Mouse (Mus musculus): ENCODE data around the gene Wscd2. TPM values are rescaled to one million over a fixed set of nuclear protein-coding genes. Genes with fewer than 3 reads are reported as not detected.

Wscd2 gene
- polyA plus RNA-seq, 2 experiments, result 0.02 TPM; not detected in 1

DNA sequence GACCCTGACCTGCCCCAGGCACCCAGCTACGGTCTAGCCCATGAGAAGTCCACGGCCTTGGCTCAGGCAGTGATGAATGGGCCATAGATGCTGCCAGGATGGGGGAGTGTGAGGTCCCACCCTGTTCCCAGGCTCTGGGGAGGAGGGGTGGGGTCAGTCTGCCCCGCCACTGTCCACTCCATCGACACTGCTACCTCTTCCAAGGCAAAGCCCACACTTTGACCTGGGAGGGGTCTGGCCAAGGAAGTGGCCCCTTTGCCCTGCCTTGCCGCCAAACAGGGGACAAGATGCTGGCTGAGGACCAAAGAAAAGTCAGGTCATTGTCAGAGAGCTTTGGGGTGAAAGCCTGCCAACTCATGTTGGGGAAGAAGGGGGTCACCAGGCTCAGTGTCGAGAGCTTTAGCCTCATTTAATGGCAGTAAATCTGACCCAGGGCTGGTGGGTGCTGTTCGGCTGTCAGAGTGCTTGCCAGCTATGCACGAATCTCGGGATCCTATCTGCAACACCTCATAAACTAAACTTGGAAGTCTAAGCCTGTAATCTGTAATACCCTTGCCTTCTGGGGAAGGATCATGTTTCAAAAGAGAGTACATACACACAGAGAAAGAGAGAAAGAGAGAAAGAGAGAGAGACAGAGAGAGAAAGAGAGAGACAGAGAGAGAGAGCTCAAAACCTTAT is 143.0 kb downstream of the Wscd2 start:
- H3K9ac ChIP-seq (replicated peaks), result no peak overlapping the region
- H3K36me3 ChIP-seq (replicated peaks; ENCODE audit: control insufficient read depth, insufficient read depth, low read depth), result no peaks in the 10 kb centered on the region
- H3K4me2 ChIP-seq (ENCODE audit: low read depth), result no peak overlapping the region
- no peak overlapping the region for H3K4me3 ChIP-seq (ENCODE audit: insufficient read depth in 1 of 2, low read depth in 2 of 2, low read length in 2 of 2)
- no peaks in the 10 kb centered on the region for H3K27me3 ChIP-seq (ENCODE audit: control insufficient read depth, insufficient read depth, low read length)
- no peaks in the 10 kb centered on the region for H3K4me1 ChIP-seq (replicated peaks; ENCODE audit: control insufficient read depth in 2 of 2, insufficient read depth in 2 of 2, low read length in 1 of 2)
- H3K9me3 ChIP-seq (ENCODE audit: control insufficient read depth, low read length), result no peaks in the 10 kb centered on the region
- no peak for TF ChIP-seq CTCF (IDR thresholded peaks at IDR 0.05; ENCODE audit: low read depth)
- no peak for TF ChIP-seq EP300 (IDR thresholded peaks at IDR 0.05; ENCODE audit: low read depth)
- DNase-seq (ENCODE audit: low read depth in 3 of 3, low spot score in 3 of 3), result no peak
- no peak overlapping the region for H3K27ac ChIP-seq
- 40% methylated on average over 9 of the region's 9 CpGs for WGBS (ENCODE audit: insufficient replicate concordance)
- no peak for ATAC-seq (ENCODE audit: insufficient read depth)

- H3K9ac ChIP-seq (replicated peaks), result no peak overlapping the region
- no peaks in the 10 kb centered on the region for H3K36me3 ChIP-seq (replicated peaks; ENCODE audit: control insufficient read depth, insufficient read depth, low read depth)
- no peak overlapping the region for H3K4me3 ChIP-seq (ENCODE audit: insufficient read depth in 1 of 2, low read depth in 2 of 2, low read length in 2 of 2)
- no peaks in the 10 kb centered on the region for H3K9me3 ChIP-seq (ENCODE audit: control insufficient read depth, low read length)
- TF ChIP-seq CTCF (IDR thresholded peaks at IDR 0.05; ENCODE audit: low read depth) (no peak), EP300 (IDR thresholded peaks at IDR 0.05; ENCODE audit: low read depth) (no peak)
- H3K4me2 ChIP-seq (ENCODE audit: low read depth), result no peak overlapping the region
- no peak overlapping the region for H3K27ac ChIP-seq
- no peak for ATAC-seq (ENCODE audit: insufficient read depth)
- DNase-seq (ENCODE audit: low read depth in 3 of 3, low spot score in 3 of 3), result no peak
- no peaks in the 10 kb centered on the region for H3K27me3 ChIP-seq (ENCODE audit: control insufficient read depth, insufficient read depth, low read length)
- 32% methylated on average over 13 of the region's 13 CpGs for WGBS (ENCODE audit: insufficient replicate concordance)
- H3K4me1 ChIP-seq (replicated peaks; ENCODE audit: control insufficient read depth in 2 of 2, insufficient read depth in 2 of 2, low read length in 1 of 2), result no peaks in the 10 kb centered on the region
Measured at GRCm38 (mm10) chr5:113634024-113634651, 144.0 kb downstream of the Wscd2 start.

GRCm38 (mm10) chr5:113634887-113635610 is 144.9 kb downstream of the Wscd2 start:
- ATAC-seq (ENCODE audit: insufficient read depth) (no peak), DNase-seq (ENCODE audit: low read depth in 3 of 3, low spot score in 3 of 3) (no peak)
- Histone ChIP-seq H3K4me2 (ENCODE audit: low read depth) (no peak overlapping the region), H3K9me3 (ENCODE audit: control insufficient read depth, low read length) (no peaks in the 10 kb centered on the region), H3K4me1 (replicated peaks; ENCODE audit: control insufficient read depth in 2 of 2, insufficient read depth in 2 of 2, low read length in 1 of 2) (no peaks in the 10 kb centered on the region), H3K36me3 (replicated peaks; ENCODE audit: control insufficient read depth, insufficient read depth, low read depth) (no peaks in the 10 kb centered on the region), H3K27me3 (ENCODE audit: control insufficient read depth, insufficient read depth, low read length) (no peaks in the 10 kb centered on the region), H3K9ac (replicated peaks) (no peak overlapping the region), H3K4me3 (ENCODE audit: insufficient read depth in 1 of 2, low read depth in 2 of 2, low read length in 2 of 2) (no peak overlapping the region), H3K27ac (no peak overlapping the region)
- 44% methylated on average over 7 of the region's 7 CpGs for WGBS (ENCODE audit: insufficient replicate concordance)
- TF ChIP-seq CTCF (IDR thresholded peaks at IDR 0.05; ENCODE audit: low read depth), result no peak
- TF ChIP-seq EP300 (IDR thresholded peaks at IDR 0.05; ENCODE audit: low read depth), result no peak

- TF ChIP-seq CTCF (IDR thresholded peaks at IDR 0.05; ENCODE audit: low read depth) (no peak), EP300 (IDR thresholded peaks at IDR 0.05; ENCODE audit: low read depth) (no peak)
- Histone ChIP-seq H3K4me2 (ENCODE audit: low read depth) (no peak overlapping the region), H3K27me3 (ENCODE audit: control insufficient read depth, insufficient read depth, low read length) (no peaks in the 10 kb centered on the region), H3K27ac (no peak overlapping the region), H3K4me1 (replicated peaks; ENCODE audit: control insufficient read depth in 2 of 2, insufficient read depth in 2 of 2, low read length in 1 of 2) (no peaks in the 10 kb centered on the region), H3K9me3 (ENCODE audit: control insufficient read depth, low read length) (no peaks in the 10 kb centered on the region), H3K36me3 (replicated peaks; ENCODE audit: control insufficient read depth, insufficient read depth, low read depth) (no peaks in the 10 kb centered on the region), H3K4me3 (ENCODE audit: insufficient read depth in 1 of 2, low read depth in 2 of 2, low read length in 2 of 2) (no peak overlapping the region), H3K9ac (replicated peaks) (no peak overlapping the region)
- ATAC-seq (ENCODE audit: insufficient read depth) (no peak), DNase-seq (ENCODE audit: low read depth in 3 of 3, low spot score in 3 of 3) (no peak)
- 57% methylated on average over 15 of the region's 15 CpGs for WGBS (ENCODE audit: insufficient replicate concordance)
Measured at GRCm38 (mm10) chr5:113635861-113636565, 145.9 kb downstream of the Wscd2 start.
